Mouse (Mus musculus): ENCODE results near the gene Acot10. TPM values are rescaled to one million over a fixed set of nuclear protein-coding genes. Genes with fewer than 3 reads are reported as not detected.
"Not testable (repeated sequence)": the region's sequence is repeated elsewhere in the genome, so short reads cannot be mapped to it uniquely, and the experiment has no call there.

The Acot10 gene
- polyA plus RNA-seq (2012; rRNA removed): 0.06 and 0.10 TPM in 2 replicates

- WGBS: 96% methylated on average over 10 of the region's 10 CpGs
- Histone ChIP-seq H3K27ac (ENCODE audit: insufficient read depth, low read length) (no peak within 1 kb of the TSS), H3K4me1 (ENCODE audit: control insufficient read depth, insufficient read depth, low read length) (no peaks in the 10 kb centered on the region), H3K27me3 (ENCODE audit: control insufficient read depth, insufficient read depth, low read length) (no peaks in the 10 kb centered on the region), H3K4me3 (replicated peaks; ENCODE audit: insufficient read depth, low read depth, low read length) (no peak within 1 kb of the TSS)
- TF ChIP-seq CTCF (IDR thresholded peaks at IDR 0.05; ENCODE audit: borderline replicate concordance, insufficient read depth, low read depth, low read length) (no peak), POLR2A (IDR thresholded peaks at IDR 0.05; ENCODE audit: borderline replicate concordance, insufficient read depth, low read length) (no peak)
- no peak for DNase-seq
Measured at GRCm38 (mm10) chr15:20666650-20667049, at the start of gene Acot10. TSS of gene Acot10 (minus strand) at chr15:20666750.

GRCm38 (mm10) chr15:20711859-20712258, 45.3 kb upstream of the Acot10 start:
- Histone ChIP-seq H3K4me3 (replicated peaks; ENCODE audit: insufficient read depth, low read depth, low read length) (no peak overlapping the region), H3K27ac (ENCODE audit: insufficient read depth, low read length) (no peak overlapping the region), H3K4me1 (ENCODE audit: control insufficient read depth, insufficient read depth, low read length) (no peaks in the 10 kb centered on the region), H3K27me3 (ENCODE audit: control insufficient read depth, insufficient read depth, low read length) (no peaks in the 10 kb centered on the region)
- TF ChIP-seq CTCF (IDR thresholded peaks at IDR 0.05; ENCODE audit: borderline replicate concordance, insufficient read depth, low read depth, low read length) (no peak), POLR2A (IDR thresholded peaks at IDR 0.05; ENCODE audit: borderline replicate concordance, insufficient read depth, low read length) (no peak)
- DNase-seq: no peak
- 77% methylated on average over 4 of the region's 4 CpGs for WGBS

- H3K27me3 ChIP-seq (ENCODE audit: control insufficient read depth, insufficient read depth, low read length): no peaks in the 10 kb centered on the region
- H3K4me1 ChIP-seq (ENCODE audit: control insufficient read depth, insufficient read depth, low read length): no peaks in the 10 kb centered on the region
- no peak for TF ChIP-seq POLR2A (IDR thresholded peaks at IDR 0.05; ENCODE audit: borderline replicate concordance, insufficient read depth, low read length)
- TF ChIP-seq CTCF (IDR thresholded peaks at IDR 0.05; ENCODE audit: borderline replicate concordance, insufficient read depth, low read depth, low read length): no peak
- 61% methylated on average over 5 of the region's 5 CpGs for WGBS
- H3K4me3 ChIP-seq (replicated peaks; ENCODE audit: insufficient read depth, low read depth, low read length): no peak overlapping the region
- DNase-seq: no peak
- H3K27ac ChIP-seq (ENCODE audit: insufficient read depth, low read length): no peak overlapping the region
Measured at GRCm38 (mm10) chr15:20696229-20696628, 29.7 kb upstream of the Acot10 start.

- DNase-seq: no peak
- WGBS: 87% methylated on average over 5 of the region's 5 CpGs
- H3K4me1 ChIP-seq (ENCODE audit: control insufficient read depth, insufficient read depth, low read length): no peaks in the 10 kb centered on the region
- H3K27ac ChIP-seq (ENCODE audit: insufficient read depth, low read length): no peak overlapping the region
- H3K27me3 ChIP-seq (ENCODE audit: control insufficient read depth, insufficient read depth, low read length): no peaks in the 10 kb centered on the region
- H3K4me3 ChIP-seq (replicated peaks; ENCODE audit: insufficient read depth, low read depth, low read length): no peak overlapping the region
- TF ChIP-seq CTCF (IDR thresholded peaks at IDR 0.05; ENCODE audit: borderline replicate concordance, insufficient read depth, low read depth, low read length): no peak
- no peak for TF ChIP-seq POLR2A (IDR thresholded peaks at IDR 0.05; ENCODE audit: borderline replicate concordance, insufficient read depth, low read length)
Measured at GRCm38 (mm10) chr15:20684200-20684599, 17.6 kb upstream of the Acot10 start.

GRCm38 (mm10) chr15:20682719-20683118, 16.2 kb upstream of the Acot10 start:
- DNase-seq: no peak
- 83% methylated on average over 2 of the region's 2 CpGs for WGBS
- TF ChIP-seq POLR2A (IDR thresholded peaks at IDR 0.05; ENCODE audit: borderline replicate concordance, insufficient read depth, low read length) (no peak), CTCF (IDR thresholded peaks at IDR 0.05; ENCODE audit: borderline replicate concordance, insufficient read depth, low read depth, low read length) (no peak)

GRCm38 (mm10) chr15:20669507-20669906, 3.0 kb upstream of the Acot10 start:
- H3K4me3 ChIP-seq (replicated peaks; ENCODE audit: insufficient read depth, low read depth, low read length); H3K27ac ChIP-seq (ENCODE audit: insufficient read depth, low read length); H3K27me3 ChIP-seq (ENCODE audit: control insufficient read depth, insufficient read depth, low read length); H3K4me1 ChIP-seq (ENCODE audit: control insufficient read depth, insufficient read depth, low read length); DNase-seq: not testable (repeated sequence)
- WGBS: 62% methylated on average over 2 of the region's 2 CpGs

More at GRCm38 (mm10) chr15:20682719-20683118, 16.2 kb upstream of the Acot10 start:
- Histone ChIP-seq H3K4me3 (replicated peaks; ENCODE audit: insufficient read depth, low read depth, low read length) (no peak overlapping the region), H3K27me3 (ENCODE audit: control insufficient read depth, insufficient read depth, low read length) (no peaks in the 10 kb centered on the region), H3K27ac (ENCODE audit: insufficient read depth, low read length) (no peak overlapping the region), H3K4me1 (ENCODE audit: control insufficient read depth, insufficient read depth, low read length) (no peaks in the 10 kb centered on the region)

- no peak for TF ChIP-seq POLR2A (IDR thresholded peaks at IDR 0.05; ENCODE audit: borderline replicate concordance, insufficient read depth, low read length)
- TF ChIP-seq CTCF (IDR thresholded peaks at IDR 0.05; ENCODE audit: borderline replicate concordance, insufficient read depth, low read depth, low read length): no peak
- WGBS: 54% methylated on average over 1 of the region's 1 CpGs
- H3K4me1 ChIP-seq (ENCODE audit: control insufficient read depth, insufficient read depth, low read length): no peaks in the 10 kb centered on the region
- H3K4me3 ChIP-seq (replicated peaks; ENCODE audit: insufficient read depth, low read depth, low read length): no peak overlapping the region
- DNase-seq: no peak
- no peak overlapping the region for H3K27ac ChIP-seq (ENCODE audit: insufficient read depth, low read length)
- no peaks in the 10 kb centered on the region for H3K27me3 ChIP-seq (ENCODE audit: control insufficient read depth, insufficient read depth, low read length)
Measured at GRCm38 (mm10) chr15:20667989-20668388, 1.4 kb upstream of the Acot10 start.

- TF ChIP-seq POLR2A (IDR thresholded peaks at IDR 0.05; ENCODE audit: borderline replicate concordance, insufficient read depth, low read length): no peak
- TF ChIP-seq CTCF (IDR thresholded peaks at IDR 0.05; ENCODE audit: borderline replicate concordance, insufficient read depth, low read depth, low read length): no peak
- Histone ChIP-seq H3K27me3 (ENCODE audit: control insufficient read depth, insufficient read depth, low read length) (no peaks in the 10 kb centered on the region), H3K4me1 (ENCODE audit: control insufficient read depth, insufficient read depth, low read length) (no peaks in the 10 kb centered on the region), H3K27ac (ENCODE audit: insufficient read depth, low read length) (no peak overlapping the region), H3K4me3 (replicated peaks; ENCODE audit: insufficient read depth, low read depth, low read length) (no peak overlapping the region)
- no peak for DNase-seq
Measured at GRCm38 (mm10) chr15:20667350-20667749, 800 bp upstream of the Acot10 start.

Data from cerebellum, adult 2 months (tissue).